Mouse (Mus musculus) midbrain, postnatal 0 days (tissue): ENCODE data around the gene Gm20854. TPM values are rescaled to one million over a fixed set of nuclear protein-coding genes. Genes with fewer than 3 reads are reported as not detected.
"Not testable (repeated sequence)": the region's sequence is repeated elsewhere in the genome, so short reads cannot be mapped to it uniquely, and the experiment has no call there.

Experiments
- ATAC-seq: fragments of 200-750 bp; cut with Nextera tagmentation; 2 replicates; pipeline ENCODE4 v1.8.0; 2017; ENCODE audit warnings: moderate number of reproducible peaks, mild to moderate bottlenecking, moderate TSS enrichment, moderate library complexity; ENCODE audit not compliant: low FRiP score
- DNase-seq: peaks from one replicate; pipeline ENCODE4 v3.0.0-alpha.2; 2015; ENCODE audit warnings: low spot score
- H3K27ac ChIP-seq: fragments of 300-500 bp; sonication (generic); 2 replicates; pipeline ENCODE4 v1.5.1; 2014; ENCODE audit warnings: low read depth, mild to moderate bottlenecking, low read length, mixed read lengths
- H3K27me3 ChIP-seq: fragments of 300-500 bp; sonication (generic); 2 replicates; pipeline ENCODE4 v1.6.1; 2014; ENCODE audit warnings: low read length, control low read depth, mixed read lengths; ENCODE audit not compliant: insufficient read depth
- H3K36me3 ChIP-seq: fragments of 300-500 bp; sonication (generic); 2 replicates; pipeline ENCODE4 v1.6.1; 2014; ENCODE audit warnings: low read length, control low read depth, mixed read lengths; ENCODE audit not compliant: insufficient read depth
- H3K4me1 ChIP-seq: fragments of 300-500 bp; sonication (generic); 2 replicates; pipeline ENCODE4 v1.6.1; 2014; ENCODE audit warnings: mild to moderate bottlenecking, control low read depth, antibody characterized with exemption, low read length, mixed read lengths; ENCODE audit not compliant: insufficient read depth
- H3K4me2 ChIP-seq: fragments of 300-500 bp; sonication (generic); 2 replicates; pipeline ENCODE4 v1.6.1; 2014; ENCODE audit warnings: low read depth, mild to moderate bottlenecking, low read length, mixed read lengths; ENCODE audit not compliant: poor library complexity, severe bottlenecking
- H3K4me3 ChIP-seq: fragments of 300-500 bp; sonication (generic); 2 replicates; pipeline ENCODE4 v1.5.1; 2014; ENCODE audit warnings: low read depth, mild to moderate bottlenecking, low read length, moderate library complexity
- H3K9ac ChIP-seq: fragments of 300-500 bp; sonication (generic); replicated peaks from 2 replicates; pipeline ENCODE4 v1.6.1; 2014; ENCODE audit warnings: mild to moderate bottlenecking, low read length, moderate library complexity, mixed read lengths; ENCODE audit not compliant: poor library complexity, severe bottlenecking
- H3K9me3 ChIP-seq: fragments of 300-500 bp; sonication (generic); 2 replicates; pipeline ENCODE4 v1.6.1; 2016; ENCODE audit warnings: low read length, control low read depth
- WGBS: fragments of 180-500 bp; shearing (Covaris S2); extraction: QIAGEN DNeasy Blood & Tissue Kit; methylation state at CpG from one replicate; pipeline ENCODE4 v1.1.7; 2014; 5-methylcytosine and 5-hydroxymethylcytosine counted together
- polyA plus RNA-seq: library from polyadenylated mRNA; unstranded; fragments of >200 nt; fragmentation: Nextera tagmentation; extraction: Ambion mirVana; gene quantifications from 2 replicates; pipeline ENCODE4 v1.2.1, GENCODE M21; 2015
- total RNA-seq: library from RNA; depleted of rRNA; stranded (reverse); fragments of >200 nt; gene quantifications from 2 replicates; pipeline ENCODE4 v1.2.3, GENCODE M21; 2014; rRNA removed

Gm20854 gene
- not detected in 2 replicates for total RNA-seq
- not detected in 2 replicates for polyA plus RNA-seq

- not testable (repeated sequence) for H3K27me3 ChIP-seq, DNase-seq, ATAC-seq, H3K9me3 ChIP-seq, H3K4me3 ChIP-seq, H3K27ac ChIP-seq, H3K36me3 ChIP-seq, H3K4me1 ChIP-seq, H3K9ac ChIP-seq, H3K4me2 ChIP-seq
- WGBS, result no CpG with 5 or more reads among the region's 6 CpGs
Observed at GRCm38 (mm10) chrY:85530808-85531207, at the start of gene Gm20854. Gene Gm20854 (minus strand): TSS chrY:85530908.
